Mouse (Mus musculus): ENCODE results near the gene Afm. TPM values are rescaled to one million over a fixed set of nuclear protein-coding genes. Genes with fewer than 3 reads are reported as not detected.

Gene Afm
- 3.1 TPM for polyA plus RNA-seq (2014; fragmentation: Illumina TruSeq; extraction: RNeasy Lipid Tissue Mini Kit (QIAGEN cat#74804); ENCODE audit: low read depth, low replicate concordance)

DNA sequence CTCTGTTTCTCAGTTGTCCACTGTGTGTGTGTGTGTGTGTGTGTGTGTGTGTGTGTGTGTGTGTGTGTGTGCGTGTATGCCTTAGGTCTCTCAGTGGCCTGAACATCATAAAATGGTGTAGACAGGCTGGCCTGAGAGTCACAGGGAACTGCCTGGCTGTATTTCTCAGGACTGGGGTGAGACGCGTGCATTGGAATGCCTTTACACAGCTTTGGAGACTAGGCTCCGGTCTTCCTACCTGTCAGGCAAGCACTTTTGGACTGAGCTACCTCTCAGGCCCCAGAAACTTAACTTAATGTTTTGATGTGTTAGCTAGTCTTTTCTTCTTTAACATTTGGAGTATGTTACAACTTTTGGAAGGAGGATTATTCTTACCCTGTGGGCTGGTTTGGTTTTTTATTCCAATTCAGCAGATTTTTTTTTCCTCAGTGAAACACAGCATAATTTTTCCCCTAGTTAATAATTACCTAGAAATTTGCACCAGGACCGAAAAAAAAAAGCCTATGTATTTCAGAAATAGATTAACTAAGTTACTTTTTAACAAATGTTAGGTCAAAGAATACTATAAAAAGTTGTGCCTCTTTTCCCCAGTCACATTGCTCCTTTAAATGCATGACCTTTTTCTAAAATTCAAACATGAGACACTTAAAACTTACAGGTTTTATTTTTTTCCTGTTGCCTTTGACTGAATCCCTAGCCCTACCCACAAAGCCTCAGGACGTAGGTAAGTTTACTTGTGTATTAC, at the start of gene Afm:
Afm (plus strand) TSS at position 577 of the 745 bp plus-strand sequence.

DNA sequence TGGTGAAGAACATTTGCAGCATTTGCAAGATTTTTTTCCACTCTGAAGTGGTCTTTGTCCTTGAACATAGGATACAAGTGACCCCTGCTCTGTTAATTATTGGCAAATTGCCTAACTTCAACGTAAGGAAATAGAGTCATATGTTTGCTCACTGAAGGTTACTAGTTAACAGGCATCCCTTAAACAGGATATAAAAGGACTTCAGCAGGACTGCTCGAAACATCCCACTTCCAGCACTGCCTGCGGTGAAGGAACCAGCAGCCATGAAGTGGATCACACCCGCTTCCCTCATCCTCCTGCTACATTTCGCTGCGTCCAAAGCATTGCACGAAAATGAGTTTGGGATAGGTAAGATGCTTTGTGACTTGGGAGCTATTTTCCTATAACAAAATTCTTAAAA, 28.2 kb upstream of the Afm start, which contains the start of gene Afp:
Afp (plus strand) TSS at position 220 of the 400 bp plus-strand sequence.

DNA sequence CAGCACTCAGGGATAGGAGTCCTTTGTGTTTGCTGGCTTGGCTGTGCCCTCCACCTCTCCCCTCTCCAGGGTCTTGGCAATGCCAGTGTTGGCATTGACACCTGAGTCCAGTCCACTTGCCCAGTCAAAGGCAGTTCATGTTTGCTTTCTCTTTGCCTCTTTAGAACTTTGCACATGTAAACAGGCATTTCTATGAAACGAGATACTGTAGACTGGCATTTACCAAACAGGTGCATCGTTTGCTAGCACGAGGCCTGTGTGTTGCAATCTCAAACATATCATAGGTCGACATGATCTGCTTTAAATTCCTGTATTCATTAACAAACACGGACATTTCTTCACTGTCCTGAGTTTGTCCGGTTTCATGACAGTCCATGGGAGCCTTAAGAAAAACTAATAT, 42.0 kb downstream of the Afm start, which contains the start of gene 5830473C10Rik:
5830473C10Rik (plus strand) TSS at position 365 of the 400 bp plus-strand sequence.

Other genes with a start within 250 kb of the Afm start
- gene Ankrd17, start 152.4 kb upstream of the Afm start, polyA plus RNA-seq (2014; fragmentation: Illumina TruSeq; extraction: RNeasy Lipid Tissue Mini Kit (QIAGEN cat#74804); ENCODE audit: low read depth, low replicate concordance), result 211 TPM
- 19.3 TPM for gene Gm9958, start 151.7 kb upstream of the Afm start, polyA plus RNA-seq (2014; fragmentation: Illumina TruSeq; extraction: RNeasy Lipid Tissue Mini Kit (QIAGEN cat#74804); ENCODE audit: low read depth, low replicate concordance)
- gene Alb, start 58.0 kb upstream of the Afm start, polyA plus RNA-seq (2014; fragmentation: Illumina TruSeq; extraction: RNeasy Lipid Tissue Mini Kit (QIAGEN cat#74804); ENCODE audit: low read depth, low replicate concordance), result 2.4 TPM
- gene Afp, start 28.2 kb upstream of the Afm start, polyA plus RNA-seq (2014; fragmentation: Illumina TruSeq; extraction: RNeasy Lipid Tissue Mini Kit (QIAGEN cat#74804); ENCODE audit: low read depth, low replicate concordance), result not detected
- not detected for gene 5830473C10Rik, start 42.2 kb downstream of the Afm start, polyA plus RNA-seq (2014; fragmentation: Illumina TruSeq; extraction: RNeasy Lipid Tissue Mini Kit (QIAGEN cat#74804); ENCODE audit: low read depth, low replicate concordance)
- gene Rassf6, start 121.7 kb downstream of the Afm start, polyA plus RNA-seq (2014; fragmentation: Illumina TruSeq; extraction: RNeasy Lipid Tissue Mini Kit (QIAGEN cat#74804); ENCODE audit: low read depth, low replicate concordance), result 177 TPM
- gene Cxcl5, start 240.4 kb downstream of the Afm start, polyA plus RNA-seq (2014; fragmentation: Illumina TruSeq; extraction: RNeasy Lipid Tissue Mini Kit (QIAGEN cat#74804); ENCODE audit: low read depth, low replicate concordance), result 2.4 TPM
- 10.6 TPM for gene Ppbp, start 249.6 kb downstream of the Afm start, polyA plus RNA-seq (2014; fragmentation: Illumina TruSeq; extraction: RNeasy Lipid Tissue Mini Kit (QIAGEN cat#74804); ENCODE audit: low read depth, low replicate concordance)

Measured in sigmoid colon, adult 10 weeks (tissue).